In the genomic region with DNA sequence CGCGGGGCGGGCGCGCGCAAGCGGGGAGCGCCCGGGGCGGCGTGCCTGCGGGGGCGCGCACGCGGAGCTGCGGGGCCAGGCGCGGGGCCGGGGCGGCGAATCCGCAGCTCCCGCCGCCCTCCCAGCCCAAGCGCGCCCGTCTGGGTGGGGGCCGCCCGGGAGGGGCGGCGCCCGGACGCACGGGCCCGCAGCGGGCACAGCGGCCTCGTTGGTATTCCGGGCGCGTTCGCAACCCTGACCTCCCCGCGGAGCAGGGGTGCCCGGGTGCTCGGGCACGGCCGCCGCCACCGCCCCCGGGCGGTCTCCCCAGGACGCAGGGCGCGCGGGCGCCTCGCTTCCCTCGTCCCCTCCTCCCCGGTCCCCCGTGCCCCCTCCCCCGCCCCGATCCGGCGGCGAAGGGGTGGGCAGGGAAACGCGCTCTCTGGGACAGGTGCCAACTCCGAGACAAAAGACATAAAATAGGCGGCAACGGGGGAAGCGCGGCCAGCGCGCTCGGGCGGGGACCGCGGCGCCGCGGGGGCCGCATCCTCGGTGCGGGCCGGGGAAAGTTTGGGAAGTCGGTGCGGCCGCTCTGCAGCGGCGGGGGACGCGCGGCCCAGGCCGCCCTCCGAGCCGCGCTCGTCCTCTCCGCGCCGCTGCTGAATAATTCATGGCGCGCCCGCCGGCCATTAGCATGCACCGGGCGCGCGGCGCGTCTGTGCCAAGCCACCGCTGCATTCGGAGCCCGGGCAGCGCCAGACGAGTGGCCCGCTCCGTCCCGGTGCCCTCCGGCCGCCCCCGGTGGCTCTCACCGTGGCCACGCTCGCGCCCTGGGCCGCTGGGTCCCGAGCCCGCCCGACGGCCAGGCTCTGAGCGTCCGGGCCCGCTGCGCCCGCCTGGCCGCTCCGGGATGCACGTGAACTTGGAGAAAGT, we compare ENCODE assay signal across 8 mouse cellular contexts.
DNase-seq lines count a peak whose midpoint lies in the region; ATAC-seq and TF ChIP-seq lines count a peak whose summit lies in the region.

No protein-coding gene starts in this region.

- peaks cover 22% of the 10 kb centered on the region for H3K4me1 ChIP-seq in embryonic facial prominence, embryonic 10.5 days
- peaks cover 18% of the 10 kb centered on the region for H3K4me1 ChIP-seq in heart, adult 2 months (ENCODE audit: control insufficient read depth, insufficient read depth, low read length)
- H3K4me1 ChIP-seq in limb, embryonic 14.5 days (ENCODE audit: control insufficient read depth, insufficient read depth, low read length): peaks cover 46% of the 10 kb centered on the region
- peaks cover 28% of the 10 kb centered on the region for H3K4me1 ChIP-seq in midbrain, embryonic 16.5 days (ENCODE audit: control insufficient read depth, insufficient read depth, low read length)
- peaks cover 9% of the 10 kb centered on the region for H3K4me1 ChIP-seq in testis, adult 2 months (ENCODE audit: control insufficient read depth, insufficient read depth, low read length)

- DNase-seq in embryo, embryonic 11 days: peak; percentile 71
- DNase-seq in embryo, embryonic 10.5 days (ENCODE audit: low spot score): no peak
- DNase-seq in embryonic facial prominence, embryonic 10.5 days (ENCODE audit: low spot score): peak; percentile 49
- DNase-seq in heart, adult 2 months: peak; percentile 94 to 95
- DNase-seq in kidney, adult 8-10 months: peak; percentile 87 to 89
- DNase-seq in limb, embryonic 14.5 days (ENCODE audit: low spot score): peak; percentile 81

- TF ChIP-seq POLR2A in heart, adult 2 months (IDR thresholded peaks at IDR 0.05; ENCODE audit: insufficient read depth, low read depth, low read length): peak; percentile 93
- no peak for TF ChIP-seq POLR2A in limb, embryonic 14.5 days (IDR thresholded peaks at IDR 0.05; ENCODE audit: borderline replicate concordance, extremely low read depth, insufficient read depth, insufficient read length)
- TF ChIP-seq POLR2A in testis, adult 2 months (IDR thresholded peaks at IDR 0.05; ENCODE audit: control insufficient read depth, low read depth, low read length): peak; percentile 55

- intact Hi-C loops in heart, adult 2 months (cut with DNase I): loop anchor here (2.0 kb wide), 1 partner anchor 60 kb away; no protein-coding TSS in a partner anchor

- H3K79me2 ChIP-seq in heart, adult 2 months (replicated peaks; ENCODE audit: control insufficient read depth, insufficient read depth, low read length): peaks cover 14% of the 10 kb centered on the region

- H3K27ac ChIP-seq in embryonic facial prominence, embryonic 10.5 days (replicated peaks): peak overlapping the region; percentile 44; the same call in 1 of the 2 replicates
- H3K27ac ChIP-seq in heart, adult 2 months: peak overlapping the region; percentile 100
- peak overlapping the region; percentile 96 for H3K27ac ChIP-seq in limb, embryonic 14.5 days (replicated peaks; ENCODE audit: low read depth, low read length)
- H3K27ac ChIP-seq in midbrain, embryonic 16.5 days (ENCODE audit: low read length): peak overlapping the region; percentile 98
- peak overlapping the region; percentile 90 for H3K27ac ChIP-seq in testis, adult 2 months (ENCODE audit: control insufficient read depth, insufficient read depth, low read depth, low read length)

- no peaks in the 10 kb centered on the region for H3K36me3 ChIP-seq in embryonic facial prominence, embryonic 10.5 days (replicated peaks)
- H3K36me3 ChIP-seq in heart, adult 2 months (ENCODE audit: control insufficient read depth, insufficient read depth, low read length): peaks cover 16% of the 10 kb centered on the region
- H3K36me3 ChIP-seq in limb, embryonic 14.5 days (ENCODE audit: control insufficient read depth, insufficient read depth, low read length): peaks cover 21% of the 10 kb centered on the region
- no peaks in the 10 kb centered on the region for H3K36me3 ChIP-seq in midbrain, embryonic 16.5 days (ENCODE audit: control insufficient read depth, insufficient read depth, low read length)
- H3K36me3 ChIP-seq in testis, adult 2 months (ENCODE audit: control insufficient read depth, insufficient read depth, low read length): no peaks in the 10 kb centered on the region

- peak overlapping the region; percentile 99 for H3K9ac ChIP-seq in heart, adult 2 months (ENCODE audit: low read depth, low read length)
- peak overlapping the region; percentile 99 for H3K9ac ChIP-seq in limb, embryonic 14.5 days (ENCODE audit: low read depth, low read length, severe bottlenecking)
- peak overlapping the region; percentile 83 for H3K9ac ChIP-seq in midbrain, embryonic 16.5 days (ENCODE audit: low read depth, low read length)

- 1% methylated on average over 140 of the region's 141 CpGs for WGBS in embryonic facial prominence, embryonic 10.5 days
- WGBS in heart, adult 2 months: under 1% methylated on average over 138 of the region's 141 CpGs
- 5% methylated on average over 56 of the region's 141 CpGs for WGBS in limb, embryonic 14.5 days
- WGBS in midbrain, embryonic 16.5 days: 0% methylated on average over 72 of the region's 141 CpGs

- peak; percentile 2; the same call in 1 of the 2 replicates for TF ChIP-seq CTCF in heart, adult 2 months (IDR thresholded peaks at IDR 0.05)
- no peak for TF ChIP-seq CTCF in testis, adult 2 months (IDR thresholded peaks at IDR 0.05; ENCODE audit: control insufficient read depth, insufficient read depth, insufficient replicate concordance, low read depth, low read length)

- no peaks in the 10 kb centered on the region for H3K9me3 ChIP-seq in embryonic facial prominence, embryonic 10.5 days
- no peaks in the 10 kb centered on the region for H3K9me3 ChIP-seq in limb, embryonic 14.5 days (ENCODE audit: control insufficient read depth, low read length)
- no peaks in the 10 kb centered on the region for H3K9me3 ChIP-seq in midbrain, embryonic 16.5 days (replicated peaks; ENCODE audit: control insufficient read depth, low read length, poor library complexity, severe bottlenecking)

- H3K4me3 ChIP-seq in embryonic facial prominence, embryonic 10.5 days: peak overlapping the region; percentile 60
- H3K4me3 ChIP-seq in heart, adult 2 months: peak overlapping the region; percentile 72
- H3K4me3 ChIP-seq in limb, embryonic 14.5 days (replicated peaks; ENCODE audit: low read length): peak overlapping the region; percentile 95
- peak overlapping the region; percentile 71 for H3K4me3 ChIP-seq in midbrain, embryonic 16.5 days (ENCODE audit: low read depth, low read length)
- peak overlapping the region; percentile 84 for H3K4me3 ChIP-seq in testis, adult 2 months (ENCODE audit: control insufficient read depth, low read depth, low read length)

- peak overlapping the region; percentile 77 for H3K4me2 ChIP-seq in limb, embryonic 14.5 days (replicated peaks; ENCODE audit: low read depth, low read length, severe bottlenecking)
- peak overlapping the region; percentile 66 for H3K4me2 ChIP-seq in midbrain, embryonic 16.5 days (ENCODE audit: low read length)

- ATAC-seq in limb, embryonic 14.5 days (ENCODE audit: low FRiP score, low read depth): peak; percentile 70
- peak; percentile 74 for ATAC-seq in midbrain, embryonic 16.5 days

- H3K27me3 ChIP-seq in embryonic facial prominence, embryonic 10.5 days (replicated peaks; ENCODE audit: low read depth, poor library complexity, severe bottlenecking): peaks cover 99% of the 10 kb centered on the region
- H3K27me3 ChIP-seq in heart, adult 2 months (ENCODE audit: control insufficient read depth, insufficient read depth, low read length): no peaks in the 10 kb centered on the region
- H3K27me3 ChIP-seq in limb, embryonic 14.5 days (ENCODE audit: control insufficient read depth, insufficient read depth, low read length): 0 out of 2 replicates have a peak, but pooled peaks cover 2% of the 10 kb centered on the region
- peaks cover 3% of the 10 kb centered on the region; the same call in 1 of the 2 replicates for H3K27me3 ChIP-seq in midbrain, embryonic 16.5 days (ENCODE audit: control insufficient read depth, insufficient read depth, low read depth, low read length)
- H3K27me3 ChIP-seq in testis, adult 2 months (ENCODE audit: control insufficient read depth, insufficient read depth, low read length): no peaks in the 10 kb centered on the region

- TF ChIP-seq EP300 in heart, adult 2 months (IDR thresholded peaks at IDR 0.05; ENCODE audit: insufficient read depth, low read depth, low read length): 0 out of 2 replicates have a peak, but pooled peaks have one; percentile 68

Comparison
In these comparisons a context has a peak if more than half of its experiments do, and no peak if none do; other contexts are left out.
1. H3K27ac ChIP-seq: peak in every context shown above with its lines; median percentile 100 in heart, adult 2 months; 98 in midbrain, embryonic 16.5 days; 96 in limb, embryonic 14.5 days; 90 in testis, adult 2 months; 44 in embryonic facial prominence, embryonic 10.5 days.